Mouse (Mus musculus) intestine, embryonic 16.5 days (tissue): ENCODE data around the gene Togaram2. TPM values are rescaled to one million over a fixed set of nuclear protein-coding genes. Genes with fewer than 3 reads are reported as not detected.

Source experiments
- ATAC-seq: fragments of 200-750 bp; cut with Nextera tagmentation; 2 replicates; pipeline ENCODE4 v1.8.0; 2017; ENCODE audit warnings: moderate TSS enrichment, moderate library complexity
- H3K27ac ChIP-seq: fragments of 300-500 bp; sonication (generic); 2 replicates; pipeline ENCODE4 v1.5.1; 2014; ENCODE audit warnings: mild to moderate bottlenecking, low read length
- H3K27me3 ChIP-seq: fragments of 300-500 bp; sonication (generic); replicated peaks from 2 replicates; pipeline ENCODE4 v1.6.1; 2014; ENCODE audit warnings: low read length, control low read depth, mixed read lengths; ENCODE audit not compliant: control insufficient read depth, insufficient read depth
- H3K36me3 ChIP-seq: fragments of 300-500 bp; sonication (generic); 2 replicates; pipeline ENCODE4 v1.6.1; 2014; ENCODE audit warnings: low read length, control low read depth; ENCODE audit not compliant: control insufficient read depth, insufficient read depth
- H3K4me1 ChIP-seq: fragments of 300-500 bp; sonication (generic); 2 replicates; pipeline ENCODE4 v1.6.1; 2014; ENCODE audit warnings: low read length, control low read depth, mixed read lengths; ENCODE audit not compliant: control insufficient read depth, insufficient read depth
- H3K4me2 ChIP-seq: fragments of 300-500 bp; sonication (generic); 2 replicates; pipeline ENCODE4 v1.6.1; 2014; ENCODE audit warnings: low read depth, low read length, control low read depth
- H3K4me3 ChIP-seq: fragments of 300-500 bp; sonication (generic); 2 replicates; pipeline ENCODE4 v1.5.1; 2014; ENCODE audit warnings: mild to moderate bottlenecking, low read length
- H3K9ac ChIP-seq: fragments of 300-500 bp; sonication (generic); 2 replicates; pipeline ENCODE4 v1.6.1; 2014; ENCODE audit warnings: low read depth, low read length
- H3K9me3 ChIP-seq: fragments of 300-500 bp; sonication (generic); 2 replicates; pipeline ENCODE4 v1.6.1; 2016; ENCODE audit warnings: low read length, control low read depth; ENCODE audit not compliant: control insufficient read depth
- WGBS: fragments of 180-500 bp; shearing (Covaris S2); extraction: QIAGEN DNeasy Blood & Tissue Kit; methylation state at CpG from one replicate; pipeline ENCODE4 v1.1.7; 2014; 5-methylcytosine and 5-hydroxymethylcytosine counted together
- polyA plus RNA-seq: library from polyadenylated mRNA; unstranded; fragments of >200 nt; fragmentation: Nextera tagmentation; extraction: Ambion mirVana; gene quantifications from 2 replicates; pipeline ENCODE4 v1.2.1, GENCODE M21; 2015

Togaram2 gene
- polyA plus RNA-seq, 1 experiment from 2014 or later = 0.45 TPM

GRCm38 (mm10) chr17:71774173-71774572, 101.1 kb downstream of the Togaram2 start:
- ATAC-seq = no peak
- Histone ChIP-seq H3K27ac (no peak overlapping the region), H3K36me3 (no peaks in the 10 kb centered on the region), H3K4me3 (no peak overlapping the region), H3K27me3 (no peaks in the 10 kb centered on the region), H3K4me1 (no peaks in the 10 kb centered on the region), H3K9me3 (no peaks in the 10 kb centered on the region), H3K9ac (no peak overlapping the region), H3K4me2 (no peak overlapping the region)
- 75% methylated on average over 4 of the region's 4 CpGs for WGBS

DNA sequence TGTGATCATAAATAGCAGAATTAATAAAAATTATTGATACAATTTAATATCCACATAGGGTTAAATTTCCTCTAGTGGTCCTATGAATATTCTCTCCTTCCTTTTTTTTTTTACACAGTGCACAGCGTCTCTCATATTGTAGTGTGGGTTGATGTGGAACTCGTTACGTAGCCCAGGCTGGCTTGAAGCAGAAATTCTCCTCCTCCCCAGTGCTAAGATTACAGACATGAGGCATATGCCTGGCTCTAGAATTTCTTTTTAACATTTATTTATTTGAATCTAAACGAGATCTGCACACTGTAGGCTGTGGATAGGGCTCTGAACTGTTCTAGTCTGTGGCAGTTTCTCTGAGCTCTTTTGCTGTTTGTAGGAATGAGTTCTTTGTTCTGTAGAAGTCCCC, 102.2 kb downstream of the Togaram2 start:
- Histone ChIP-seq H3K4me1 (no peaks in the 10 kb centered on the region), H3K27me3 (peaks cover 1% of the 10 kb centered on the region; the same call in 1 of the 2 replicates), H3K9me3 (no peaks in the 10 kb centered on the region), H3K27ac (no peak overlapping the region), H3K9ac (no peak overlapping the region), H3K4me3 (no peak overlapping the region), H3K4me2 (no peak overlapping the region), H3K36me3 (no peaks in the 10 kb centered on the region)
- ATAC-seq = no peak
- 74% methylated on average over 4 of the region's 4 CpGs for WGBS

GRCm38 (mm10) chr17:71778696-71779095, 105.6 kb downstream of the Togaram2 start:
- Histone ChIP-seq H3K9me3 (no peaks in the 10 kb centered on the region), H3K27ac (no peak overlapping the region), H3K4me2 (no peak overlapping the region), H3K27me3 (peaks cover 19% of the 10 kb centered on the region), H3K36me3 (no peaks in the 10 kb centered on the region), H3K4me1 (peaks cover 12% of the 10 kb centered on the region; the same call in 1 of the 2 replicates), H3K9ac (no peak overlapping the region), H3K4me3 (no peak overlapping the region)
- WGBS = 77% methylated on average over 3 of the region's 3 CpGs
- ATAC-seq = no peak

Other genes with a start within 250 kb of the Togaram2 start
- gene Gm4707, start 213.3 kb upstream of the Togaram2 start, polyA plus RNA-seq = 1.2 and 1.8 TPM in 2 replicates
- gene Smchd1, start 197.9 kb upstream of the Togaram2 start, polyA plus RNA-seq = 30.5 and 35.0 TPM in 2 replicates
- gene Ndc80, start 146.4 kb upstream of the Togaram2 start, polyA plus RNA-seq = 30.4 and 33.7 TPM in 2 replicates
- 0.33 and 0.45 TPM in 2 replicates for gene Spdya, start 121.2 kb upstream of the Togaram2 start, polyA plus RNA-seq
- 60.0 and 65.2 TPM in 2 replicates for gene Wdr43, start 57.4 kb upstream of the Togaram2 start, polyA plus RNA-seq
- gene Pcare, start 79.6 kb downstream of the Togaram2 start, polyA plus RNA-seq = not detected in 2 replicates
- 1.9 and 2.7 TPM in 2 replicates for gene Clip4, start 95.2 kb downstream of the Togaram2 start, polyA plus RNA-seq